Comparison of ENCODE assay signal across 21 mouse cellular contexts in genomic region chr8:77355344-77355743, GRCm38 (mm10).
DNase-seq lines count a peak whose midpoint lies in the region; ATAC-seq and TF ChIP-seq lines count a peak whose summit lies in the region.
"Had no signal": no experiment of that assay in that cellular context is flagged by ENCODE, and none has a peak within 500 bp of the region (broad histone marks: within the 10 kb centered on the region; RNA-seq: fewer than 3 reads in every experiment).

No protein-coding gene starts in this region.

- no peak for DNase-seq in layer of hippocampus, adult 2 months (ENCODE audit: low spot score in 2 of 2)
- DNase-seq in layer of hippocampus, postnatal 36 days, result no peak
- DNase-seq in midbrain, postnatal 0 days (ENCODE audit: low spot score), result no peak
- no peak for DNase-seq in embryonic facial prominence, embryonic 10.5 days (ENCODE audit: low spot score)
- no peak for DNase-seq in cerebellum, postnatal 10 days
- DNase-seq: adrenal gland, adult 2 months; adrenal gland, postnatal 14 days; cerebellum, adult 11-12 months; cerebellum, adult 8-10 months; cerebellum, postnatal 14 days; embryo, embryonic 11 days; gastrocnemius, postnatal 25 days; heart, adult 18-20 months had no signal

- no peak overlapping the region for H3K9ac ChIP-seq in midbrain, postnatal 0 days (replicated peaks; ENCODE audit: low read length, poor library complexity, severe bottlenecking)
- H3K9ac ChIP-seq in midbrain, embryonic 15.5 days, result no peak overlapping the region
- H3K9ac ChIP-seq in limb, embryonic 12.5 days (replicated peaks), result no peak overlapping the region
- H3K9ac ChIP-seq in heart, embryonic 11.5 days (ENCODE audit: low read depth, low read length), result no peak overlapping the region
- H3K9ac ChIP-seq: embryonic facial prominence, embryonic 15.5 days; hindbrain, embryonic 12.5 days; hindbrain, embryonic 15.5 days had no signal

- no peaks in the 10 kb centered on the region for H3K4me1 ChIP-seq in midbrain, postnatal 0 days (ENCODE audit: insufficient read depth, low read length)
- no peaks in the 10 kb centered on the region for H3K4me1 ChIP-seq in midbrain, embryonic 15.5 days
- H3K4me1 ChIP-seq in embryonic facial prominence, embryonic 10.5 days, result peaks cover 26% of the 10 kb centered on the region
- H3K4me1 ChIP-seq in limb, embryonic 12.5 days (replicated peaks), result peaks cover 40% of the 10 kb centered on the region
- no peaks in the 10 kb centered on the region for H3K4me1 ChIP-seq in heart, embryonic 11.5 days (ENCODE audit: control insufficient read depth, insufficient read depth, low read length)
- H3K4me1 ChIP-seq: hindbrain, embryonic 15.5 days had no signal

- H3K4me2 ChIP-seq in midbrain, postnatal 0 days (ENCODE audit: low read depth, low read length, poor library complexity, severe bottlenecking), result no peak overlapping the region
- no peak overlapping the region for H3K4me2 ChIP-seq in midbrain, embryonic 15.5 days
- no peak overlapping the region for H3K4me2 ChIP-seq in limb, embryonic 12.5 days
- no peak overlapping the region for H3K4me2 ChIP-seq in heart, embryonic 11.5 days
- H3K4me2 ChIP-seq: embryonic facial prominence, embryonic 15.5 days; hindbrain, embryonic 12.5 days; hindbrain, embryonic 15.5 days had no signal

- WGBS in midbrain, postnatal 0 days, result 87% methylated on average over 5 of the region's 5 CpGs
- WGBS in midbrain, embryonic 15.5 days, result 90% methylated on average over 5 of the region's 5 CpGs
- 92% methylated on average over 5 of the region's 5 CpGs for WGBS in embryonic facial prominence, embryonic 10.5 days
- 88% methylated on average over 5 of the region's 5 CpGs for WGBS in limb, embryonic 12.5 days
- WGBS in heart, embryonic 11.5 days (ENCODE audit: insufficient replicate concordance), result 84% methylated on average over 5 of the region's 5 CpGs

- no peaks in the 10 kb centered on the region for H3K27me3 ChIP-seq in midbrain, postnatal 0 days (ENCODE audit: insufficient read depth, low read length)
- H3K27me3 ChIP-seq in midbrain, embryonic 15.5 days (replicated peaks), result no peaks in the 10 kb centered on the region
- H3K27me3 ChIP-seq in embryonic facial prominence, embryonic 10.5 days (replicated peaks; ENCODE audit: low read depth, poor library complexity, severe bottlenecking), result no peaks in the 10 kb centered on the region
- no peaks in the 10 kb centered on the region for H3K27me3 ChIP-seq in limb, embryonic 12.5 days
- no peaks in the 10 kb centered on the region for H3K27me3 ChIP-seq in heart, embryonic 11.5 days (ENCODE audit: control insufficient read depth, insufficient read depth, low read length)
- H3K27me3 ChIP-seq: embryonic facial prominence, embryonic 15.5 days; hindbrain, embryonic 12.5 days; hindbrain, embryonic 15.5 days had no signal

- peak overlapping the region; percentile 71 for H3K27ac ChIP-seq in layer of hippocampus, adult 2 months
- H3K27ac ChIP-seq in midbrain, postnatal 0 days (ENCODE audit: low read depth, low read length), result no peak overlapping the region
- H3K27ac ChIP-seq in midbrain, embryonic 15.5 days, result no peak overlapping the region
- H3K27ac ChIP-seq in embryonic facial prominence, embryonic 10.5 days (replicated peaks), result peak overlapping the region; percentile 72; the same call in 1 of the 2 replicates
- peak overlapping the region; percentile 5; the same call in 1 of the 2 replicates for H3K27ac ChIP-seq in limb, embryonic 12.5 days
- H3K27ac ChIP-seq in heart, embryonic 11.5 days (ENCODE audit: low read depth, low read length), result no peak overlapping the region
- H3K27ac ChIP-seq: hindbrain, embryonic 12.5 days; hindbrain, embryonic 15.5 days had no signal

- no peak overlapping the region for H3K4me3 ChIP-seq in layer of hippocampus, adult 2 months
- H3K4me3 ChIP-seq in midbrain, postnatal 0 days (ENCODE audit: low read depth, low read length), result no peak overlapping the region
- H3K4me3 ChIP-seq in midbrain, embryonic 15.5 days, result no peak overlapping the region
- H3K4me3 ChIP-seq in embryonic facial prominence, embryonic 10.5 days, result no peak overlapping the region
- no peak overlapping the region for H3K4me3 ChIP-seq in limb, embryonic 12.5 days (replicated peaks)
- no peak overlapping the region for H3K4me3 ChIP-seq in heart, embryonic 11.5 days (ENCODE audit: low read depth, low read length)
- H3K4me3 ChIP-seq: embryonic facial prominence, embryonic 15.5 days; hindbrain, embryonic 12.5 days; hindbrain, embryonic 15.5 days had no signal

- no peaks in the 10 kb centered on the region for H3K9me3 ChIP-seq in midbrain, postnatal 0 days (ENCODE audit: low read length)
- no peaks in the 10 kb centered on the region for H3K9me3 ChIP-seq in midbrain, embryonic 15.5 days
- H3K9me3 ChIP-seq in embryonic facial prominence, embryonic 10.5 days, result no peaks in the 10 kb centered on the region
- H3K9me3 ChIP-seq in limb, embryonic 12.5 days, result no peaks in the 10 kb centered on the region
- H3K9me3 ChIP-seq in heart, embryonic 11.5 days (replicated peaks; ENCODE audit: control insufficient read depth, low read length), result no peaks in the 10 kb centered on the region
- H3K9me3 ChIP-seq: embryonic facial prominence, embryonic 15.5 days; hindbrain, embryonic 12.5 days; hindbrain, embryonic 15.5 days had no signal

- no peak for ATAC-seq in midbrain, postnatal 0 days (ENCODE audit: low FRiP score)
- ATAC-seq in midbrain, embryonic 15.5 days (replicated peaks), result no peak
- no peak for ATAC-seq in limb, embryonic 12.5 days (ENCODE audit: insufficient number of reproducible peaks, insufficient read depth, low FRiP score, low TSS enrichment, low read depth)
- no peak for ATAC-seq in heart, embryonic 11.5 days (replicated peaks; ENCODE audit: insufficient number of reproducible peaks, low FRiP score, low TSS enrichment)
- ATAC-seq: CD4-positive, CD25-positive, alpha-beta regulatory T cell, adult 4 months; forebrain, embryonic 14.5 days had no signal

- no peaks in the 10 kb centered on the region for H3K36me3 ChIP-seq in midbrain, postnatal 0 days (ENCODE audit: insufficient read depth, low read length)
- no peaks in the 10 kb centered on the region for H3K36me3 ChIP-seq in midbrain, embryonic 15.5 days (replicated peaks)
- H3K36me3 ChIP-seq in embryonic facial prominence, embryonic 10.5 days (replicated peaks), result peaks cover 14% of the 10 kb centered on the region; the same call in 1 of the 2 replicates
- peaks cover 20% of the 10 kb centered on the region; the same call in 1 of the 2 replicates for H3K36me3 ChIP-seq in limb, embryonic 12.5 days
- H3K36me3 ChIP-seq in heart, embryonic 11.5 days (ENCODE audit: control insufficient read depth, insufficient read depth, low read length), result no peaks in the 10 kb centered on the region
- H3K36me3 ChIP-seq: hindbrain, embryonic 12.5 days; hindbrain, embryonic 15.5 days had no signal

- TF ChIP-seq CTCF in layer of hippocampus, adult 2 months (conservative IDR thresholded peaks at IDR 0.05), result peak; percentile 60
- TF ChIP-seq CTCF in midbrain, postnatal 0 days (IDR thresholded peaks at IDR 0.05), result peak; percentile 43

Comparison
In these comparisons a context has a peak if more than half of its experiments do, and no peak if none do; other contexts are left out.
1. H3K27ac ChIP-seq: peak in layer of hippocampus, adult 2 months (single experiment), embryonic facial prominence, embryonic 10.5 days (single experiment) and limb, embryonic 12.5 days (single experiment); none in midbrain, postnatal 0 days (single experiment), midbrain, embryonic 15.5 days (single experiment) and heart, embryonic 11.5 days (single experiment).